Mouse (Mus musculus): ENCODE results near the gene Pgm5. TPM values are rescaled to one million over a fixed set of nuclear protein-coding genes. Genes with fewer than 3 reads are reported as not detected.
A peak's percentile ranks its signal among the peaks of the same experiment; 100 is the strongest.

Pgm5 gene
- polyA plus RNA-seq, 1 experiment = 0.83 TPM

GRCm38 (mm10) chr19:24752873-24753538 lies 108.6 kb downstream of the Pgm5 start:
- Histone ChIP-seq H3K4me3 (ENCODE audit: insufficient read depth, low read length) (no peak overlapping the region), H3K4me1 (ENCODE audit: control insufficient read depth, insufficient read depth, low read length) (no peaks in the 10 kb centered on the region), H3K27ac (ENCODE audit: insufficient read depth, low read depth, low read length) (no peak overlapping the region)
- TF ChIP-seq CTCF (IDR thresholded peaks at IDR 0.05; ENCODE audit: low read depth, low read length) (no peak), POLR2A (IDR thresholded peaks at IDR 0.05; ENCODE audit: borderline replicate concordance, low read depth, low read length) (no peak)

DNA sequence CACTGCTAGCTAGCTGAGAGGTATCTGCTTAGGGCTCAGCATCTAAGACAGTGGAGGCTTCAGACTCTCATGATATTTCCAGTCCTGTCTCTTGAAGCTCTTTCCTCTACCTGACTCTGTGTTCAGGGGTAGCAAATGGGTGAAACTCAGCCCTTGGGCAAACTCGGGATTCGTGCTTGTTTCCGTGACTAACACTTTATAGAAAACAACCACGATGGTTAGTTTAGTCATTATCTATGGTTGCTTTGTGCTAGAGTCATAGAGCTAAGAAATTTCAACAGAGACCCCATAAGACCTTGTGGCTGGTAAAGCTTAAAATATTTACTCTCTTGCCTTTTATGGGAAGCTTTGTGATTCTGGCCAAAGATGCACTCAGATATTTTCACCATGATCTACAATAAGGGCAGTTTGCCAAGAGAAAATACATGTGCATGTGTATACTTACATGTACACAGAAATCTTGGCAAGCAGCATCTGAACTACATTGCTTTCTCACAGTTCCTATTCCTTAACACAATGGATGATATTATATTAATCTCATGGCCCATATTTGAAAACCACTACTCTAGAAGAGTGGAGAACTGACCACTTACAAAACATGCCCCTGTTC lies 115.3 kb downstream of the Pgm5 start:
- no peak overlapping the region for H3K27ac ChIP-seq (ENCODE audit: insufficient read depth, low read depth, low read length)
- H3K4me1 ChIP-seq (ENCODE audit: control insufficient read depth, insufficient read depth, low read length) = no peaks in the 10 kb centered on the region
- H3K4me3 ChIP-seq (ENCODE audit: insufficient read depth, low read length) = no peak overlapping the region
- TF ChIP-seq CTCF (IDR thresholded peaks at IDR 0.05; ENCODE audit: low read depth, low read length) (no peak), POLR2A (IDR thresholded peaks at IDR 0.05; ENCODE audit: borderline replicate concordance, low read depth, low read length) (no peak)

DNA sequence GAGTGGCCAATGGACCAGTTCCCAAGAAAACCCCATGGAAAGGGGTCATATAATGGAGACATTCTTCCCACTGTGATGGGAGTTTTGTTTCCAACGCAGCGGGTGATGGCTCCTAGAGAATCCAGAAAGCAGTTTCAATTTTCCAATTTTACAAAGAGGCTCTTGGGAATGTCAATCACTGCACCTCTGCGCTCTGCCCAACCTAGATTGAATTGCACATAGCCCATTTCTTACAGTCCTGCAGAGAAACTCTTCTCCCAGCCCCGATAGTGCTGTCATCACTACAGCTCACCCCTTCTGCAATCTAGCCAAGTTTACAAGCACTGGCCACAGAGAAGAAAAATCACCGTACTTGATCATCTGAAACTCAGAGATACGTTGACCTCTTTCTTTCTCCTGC lies 119.0 kb downstream of the Pgm5 start:
- H3K27ac ChIP-seq (ENCODE audit: insufficient read depth, low read depth, low read length) = no peak overlapping the region
- H3K4me1 ChIP-seq (ENCODE audit: control insufficient read depth, insufficient read depth, low read length) = no peaks in the 10 kb centered on the region
- no peak for TF ChIP-seq POLR2A (IDR thresholded peaks at IDR 0.05; ENCODE audit: borderline replicate concordance, low read depth, low read length)
- TF ChIP-seq CTCF (IDR thresholded peaks at IDR 0.05; ENCODE audit: low read depth, low read length) = no peak
- no peak overlapping the region for H3K4me3 ChIP-seq (ENCODE audit: insufficient read depth, low read length)

DNA sequence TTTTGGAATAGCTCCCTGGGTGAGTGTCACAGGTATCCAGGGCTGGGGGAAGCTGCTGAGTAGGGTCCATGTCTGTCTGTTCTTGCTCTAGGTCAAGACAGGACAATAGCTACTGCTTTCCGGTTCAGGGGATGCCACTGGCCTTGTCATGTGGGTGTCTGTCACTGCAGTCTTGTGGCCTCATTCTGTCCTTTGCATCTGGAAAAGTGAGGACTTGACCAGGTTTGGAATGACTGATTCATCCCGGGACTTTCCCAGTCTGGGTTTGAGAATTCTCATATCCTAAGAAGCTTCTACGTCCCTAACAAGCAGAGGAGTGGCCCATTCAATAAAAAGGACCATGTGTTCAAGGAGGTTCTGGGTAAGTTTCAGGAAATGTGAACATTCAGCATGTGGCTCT lies 122.9 kb downstream of the Pgm5 start:
- TF ChIP-seq POLR2A (IDR thresholded peaks at IDR 0.05; ENCODE audit: borderline replicate concordance, low read depth, low read length) (no peak), CTCF (IDR thresholded peaks at IDR 0.05; ENCODE audit: low read depth, low read length) (no peak)
- no peaks in the 10 kb centered on the region for H3K4me1 ChIP-seq (ENCODE audit: control insufficient read depth, insufficient read depth, low read length)
- H3K27ac ChIP-seq (ENCODE audit: insufficient read depth, low read depth, low read length) = no peak overlapping the region

DNA sequence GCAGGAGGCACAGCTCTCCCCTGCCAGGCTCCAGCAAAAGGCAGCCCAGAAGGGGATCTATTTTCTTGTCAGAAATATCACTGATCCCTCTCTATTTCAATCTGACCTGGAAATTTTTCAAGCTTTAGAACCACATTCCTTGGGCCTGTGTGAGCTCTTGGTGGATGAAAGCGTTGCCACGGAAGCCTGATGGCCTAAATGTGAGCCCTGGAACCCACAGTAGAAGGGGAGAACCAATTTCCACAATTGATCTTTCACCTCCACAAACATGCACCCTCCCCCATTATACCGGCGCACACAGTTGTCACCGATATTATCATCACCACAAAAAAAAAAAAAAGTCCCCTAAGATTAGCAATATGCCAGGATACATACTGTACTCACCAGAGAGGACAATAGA lies 123.6 kb downstream of the Pgm5 start:
- H3K27ac ChIP-seq (ENCODE audit: insufficient read depth, low read depth, low read length) = no peak overlapping the region
- H3K4me1 ChIP-seq (ENCODE audit: control insufficient read depth, insufficient read depth, low read length) = no peaks in the 10 kb centered on the region
- no peak overlapping the region for H3K4me3 ChIP-seq (ENCODE audit: insufficient read depth, low read length)
- TF ChIP-seq POLR2A (IDR thresholded peaks at IDR 0.05; ENCODE audit: borderline replicate concordance, low read depth, low read length) (no peak), CTCF (IDR thresholded peaks at IDR 0.05; ENCODE audit: low read depth, low read length) (no peak)

More for the DNA sequence above, 122.9 kb downstream of the Pgm5 start:
- H3K4me3 ChIP-seq (ENCODE audit: insufficient read depth, low read length) = no peak overlapping the region

- TF ChIP-seq POLR2A (IDR thresholded peaks at IDR 0.05; ENCODE audit: borderline replicate concordance, low read depth, low read length) (no peak), CTCF (IDR thresholded peaks at IDR 0.05; ENCODE audit: low read depth, low read length) (no peak)
- H3K4me1 ChIP-seq (ENCODE audit: control insufficient read depth, insufficient read depth, low read length) = peaks cover 2% of the 10 kb centered on the region
- H3K27ac ChIP-seq (ENCODE audit: insufficient read depth, low read depth, low read length) = no peak overlapping the region
- no peak overlapping the region for H3K4me3 ChIP-seq (ENCODE audit: insufficient read depth, low read length)
These were observed 126.0 kb downstream of the Pgm5 start for GRCm38 (mm10) chr19:24735484-24736128.

DNA sequence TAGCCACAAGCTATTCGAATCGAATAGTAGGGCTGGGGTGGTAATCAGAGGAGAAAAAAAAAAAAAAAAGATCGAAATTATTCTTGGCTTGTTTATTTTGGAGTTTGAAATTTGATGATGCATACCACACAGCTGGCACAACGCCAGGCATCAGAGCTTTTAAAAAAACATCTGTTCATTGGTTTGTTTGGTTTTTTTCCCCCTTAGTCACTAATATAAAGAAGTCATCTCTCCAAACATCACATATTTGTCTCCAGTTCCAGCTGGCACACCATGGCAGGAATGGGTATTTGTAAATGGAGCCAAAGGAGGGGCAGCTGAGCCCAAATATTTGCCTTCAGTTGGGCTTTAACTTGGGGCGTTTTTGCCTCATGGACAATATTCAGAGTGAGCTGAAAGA lies 131.0 kb downstream of the Pgm5 start:
- H3K4me1 ChIP-seq (ENCODE audit: control insufficient read depth, insufficient read depth, low read length) = peaks cover 7% of the 10 kb centered on the region
- TF ChIP-seq CTCF (IDR thresholded peaks at IDR 0.05; ENCODE audit: low read depth, low read length) = no peak
- no peak for TF ChIP-seq POLR2A (IDR thresholded peaks at IDR 0.05; ENCODE audit: borderline replicate concordance, low read depth, low read length)
- H3K27ac ChIP-seq (ENCODE audit: insufficient read depth, low read depth, low read length) = no peak overlapping the region
- no peak overlapping the region for H3K4me3 ChIP-seq (ENCODE audit: insufficient read depth, low read length)

DNA sequence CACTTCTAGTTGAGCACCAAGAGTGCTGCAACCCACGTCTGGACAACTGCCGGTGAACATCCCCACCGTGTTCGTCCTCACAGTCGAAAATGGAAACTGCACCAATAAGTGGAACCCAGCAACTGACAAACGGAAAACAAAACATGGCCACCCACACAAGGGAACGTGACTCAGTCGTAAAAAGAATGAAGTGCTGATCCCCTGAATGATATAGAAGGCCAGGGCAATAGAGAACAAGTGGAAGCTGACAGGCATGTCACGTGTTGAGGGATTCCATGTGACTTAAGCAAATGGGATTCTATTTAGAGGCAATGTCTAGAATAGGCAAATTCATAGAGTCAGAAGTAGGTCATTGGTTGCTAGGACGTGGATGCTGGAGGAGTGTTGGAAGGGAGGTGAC lies 137.3 kb downstream of the Pgm5 start:
- 0 out of 2 replicates have a peak overlapping the region, but pooled peaks have one; percentile 13 for H3K27ac ChIP-seq (ENCODE audit: insufficient read depth, low read depth, low read length)
- peaks cover 34% of the 10 kb centered on the region for H3K4me1 ChIP-seq (ENCODE audit: control insufficient read depth, insufficient read depth, low read length)
- TF ChIP-seq CTCF (IDR thresholded peaks at IDR 0.05; ENCODE audit: low read depth, low read length) = no peak
- TF ChIP-seq POLR2A (IDR thresholded peaks at IDR 0.05; ENCODE audit: borderline replicate concordance, low read depth, low read length) = no peak
- no peak overlapping the region for H3K4me3 ChIP-seq (ENCODE audit: insufficient read depth, low read length)

DNA sequence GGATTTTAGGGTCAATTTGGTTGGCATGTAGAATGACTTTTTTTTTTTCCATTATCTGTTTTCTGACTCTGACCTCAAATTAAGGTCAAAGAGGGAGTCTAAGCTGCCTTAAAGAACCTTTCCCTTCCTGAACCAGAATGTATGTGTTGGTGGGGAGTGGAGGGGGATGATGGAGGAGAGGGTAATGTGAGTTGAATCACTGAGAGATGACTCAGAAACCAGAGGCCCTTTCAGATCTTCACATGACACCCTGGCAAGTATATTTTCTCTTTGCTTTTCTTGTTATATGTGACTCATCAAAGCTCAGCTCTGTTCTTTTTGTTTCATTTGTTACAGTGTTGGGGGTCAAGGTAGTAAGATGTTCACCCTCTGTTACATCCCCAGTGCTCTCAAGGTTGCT lies 141.2 kb downstream of the Pgm5 start:
- Histone ChIP-seq H3K27ac (ENCODE audit: insufficient read depth, low read depth, low read length) (peak overlapping the region; percentile 71), H3K4me3 (ENCODE audit: insufficient read depth, low read length) (no peak overlapping the region)

DNA sequence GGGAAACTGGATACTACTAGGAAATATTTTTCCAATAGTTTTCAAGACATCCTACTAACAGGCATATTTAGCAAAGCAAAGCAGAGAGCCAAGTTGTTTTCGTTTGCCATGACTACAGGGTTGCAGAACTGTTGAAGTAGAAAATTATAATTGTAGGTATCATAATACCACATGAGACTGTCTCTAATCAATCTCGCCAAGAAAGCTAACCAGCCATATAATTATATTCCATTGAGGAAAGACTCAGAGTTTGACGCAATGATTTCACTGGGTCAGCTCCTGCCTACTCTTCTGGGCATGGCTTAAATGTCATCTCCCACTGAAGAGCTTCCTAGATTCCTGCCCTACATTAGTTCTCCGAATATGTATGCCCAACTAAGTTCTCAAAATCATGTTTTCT lies 142.2 kb downstream of the Pgm5 start:
- TF ChIP-seq CTCF (IDR thresholded peaks at IDR 0.05; ENCODE audit: low read depth, low read length) = no peak
- Histone ChIP-seq H3K27ac (ENCODE audit: insufficient read depth, low read depth, low read length) (peak overlapping the region; percentile 71), H3K4me1 (ENCODE audit: control insufficient read depth, insufficient read depth, low read length) (peaks cover 38% of the 10 kb centered on the region), H3K4me3 (ENCODE audit: insufficient read depth, low read length) (no peak overlapping the region)

More for the DNA sequence above, 141.2 kb downstream of the Pgm5 start:
- peaks cover 39% of the 10 kb centered on the region for H3K4me1 ChIP-seq (ENCODE audit: control insufficient read depth, insufficient read depth, low read length)
- TF ChIP-seq CTCF (IDR thresholded peaks at IDR 0.05; ENCODE audit: low read depth, low read length) (no peak), POLR2A (IDR thresholded peaks at IDR 0.05; ENCODE audit: borderline replicate concordance, low read depth, low read length) (no peak)

Measured in bone marrow macrophage, adult 2 months (primary cell).